Mouse (Mus musculus): Measurements from ENCODE around the gene Plvap.

Gene Plvap

GRCm38 (mm10) chr8:71488454-71488853 lies 23.1 kb downstream of the Plvap start:
- peak; percentile 97 for DNase-seq (ENCODE audit: extremely low spot score, low read depth, low spot score)

DNA sequence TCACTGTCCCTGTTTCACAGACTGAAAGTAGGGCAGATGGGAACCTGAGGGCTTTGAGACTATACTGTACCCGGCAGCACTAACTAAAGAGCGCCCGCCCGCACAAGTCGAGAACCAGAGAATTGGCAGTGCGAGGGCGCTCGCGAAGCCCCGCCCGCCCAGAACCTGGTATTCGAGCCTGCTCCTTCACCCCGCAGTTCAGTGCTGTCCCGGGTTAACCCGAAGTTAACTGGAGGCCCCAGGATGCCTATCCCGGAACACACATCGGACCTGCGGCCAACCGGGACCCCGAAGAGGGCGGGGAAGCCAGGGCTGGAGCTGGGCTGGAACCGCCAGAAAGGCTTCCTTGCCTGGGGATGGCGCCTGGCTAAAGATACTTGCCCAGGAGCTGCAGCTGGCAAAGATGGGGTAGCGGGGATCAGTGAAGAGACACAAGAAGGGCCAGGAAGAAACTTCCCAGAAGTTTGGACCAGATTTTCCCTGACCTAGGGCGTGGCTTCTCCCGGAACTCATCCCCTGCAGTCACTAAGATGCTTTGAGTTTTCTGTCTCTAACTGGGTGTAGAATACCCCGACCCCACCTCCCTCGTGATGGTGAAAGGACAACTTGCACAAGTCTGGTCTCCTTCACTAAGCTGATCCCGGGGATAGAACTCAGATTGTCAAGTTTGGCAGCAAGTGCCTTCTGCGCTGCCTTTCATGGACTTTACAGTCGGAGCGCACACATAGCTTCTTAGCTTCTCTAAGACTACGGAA lies 23.7 kb downstream of the Plvap start, which contains the start of gene Gtpbp3:
Gene Gtpbp3 (plus strand): TSS at position 413 of the 755 bp plus-strand sequence.
- no peak for DNase-seq (ENCODE audit: extremely low spot score, low read depth, low spot score)

DNA sequence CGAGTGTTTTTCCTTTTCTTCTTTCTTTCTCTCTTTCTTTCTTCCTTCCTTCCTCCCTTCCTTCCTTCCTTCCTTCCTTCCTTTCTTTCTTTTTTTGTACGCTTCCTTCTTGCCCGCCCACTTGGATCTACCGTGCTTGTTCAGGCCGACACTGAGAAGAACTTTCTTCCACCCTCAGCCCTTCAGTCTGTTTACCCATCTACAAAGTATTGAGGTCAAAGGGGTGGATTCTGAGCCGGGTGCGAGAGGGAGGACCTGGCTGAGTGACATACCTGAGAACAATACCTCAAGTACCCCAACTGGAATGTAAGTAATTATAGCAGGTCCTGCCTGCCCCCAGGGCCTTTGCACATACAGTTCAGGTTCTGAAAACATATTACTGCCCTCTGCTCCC lies 25.4 kb downstream of the Plvap start:
- DNase-seq (ENCODE audit: extremely low spot score, low read depth, low spot score) = no peak

GRCm38 (mm10) chr8:71485142-71486135 lies 26.1 kb downstream of the Plvap start, which contains the start of gene Ano8:
TSS of gene Ano8 (minus strand) at chr8:71485963.
- DNase-seq (ENCODE audit: extremely low spot score, low read depth, low spot score) = no peak

GRCm38 (mm10) chr8:71484736-71485135 lies 26.8 kb downstream of the Plvap start:
- DNase-seq (ENCODE audit: extremely low spot score, low read depth, low spot score) = no peak

DNA sequence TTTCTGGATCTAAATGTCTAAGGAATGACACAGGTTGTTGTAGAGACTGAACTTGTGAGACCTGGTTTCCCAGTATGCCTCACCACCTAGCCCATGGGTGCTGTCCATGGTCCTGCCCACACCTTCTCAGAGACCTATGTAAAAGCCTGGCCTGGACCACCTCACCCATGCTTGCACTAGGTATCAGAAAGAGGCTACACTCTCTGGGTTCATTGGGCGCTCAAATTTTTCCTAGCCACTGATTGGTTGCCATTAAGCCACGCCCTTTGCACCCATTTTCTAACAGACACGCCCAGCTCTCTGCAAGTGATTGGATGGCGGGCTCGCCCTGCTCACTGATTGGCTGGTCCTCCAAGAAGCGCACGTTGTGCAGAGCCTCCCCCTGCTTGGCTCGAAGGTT lies 27.6 kb downstream of the Plvap start:
- no peak for DNase-seq (ENCODE audit: extremely low spot score, low read depth, low spot score)

GRCm38 (mm10) chr8:71478943-71479342 lies 32.6 kb downstream of the Plvap start:
- DNase-seq (ENCODE audit: extremely low spot score, low read depth, low spot score) = no peak

DNA sequence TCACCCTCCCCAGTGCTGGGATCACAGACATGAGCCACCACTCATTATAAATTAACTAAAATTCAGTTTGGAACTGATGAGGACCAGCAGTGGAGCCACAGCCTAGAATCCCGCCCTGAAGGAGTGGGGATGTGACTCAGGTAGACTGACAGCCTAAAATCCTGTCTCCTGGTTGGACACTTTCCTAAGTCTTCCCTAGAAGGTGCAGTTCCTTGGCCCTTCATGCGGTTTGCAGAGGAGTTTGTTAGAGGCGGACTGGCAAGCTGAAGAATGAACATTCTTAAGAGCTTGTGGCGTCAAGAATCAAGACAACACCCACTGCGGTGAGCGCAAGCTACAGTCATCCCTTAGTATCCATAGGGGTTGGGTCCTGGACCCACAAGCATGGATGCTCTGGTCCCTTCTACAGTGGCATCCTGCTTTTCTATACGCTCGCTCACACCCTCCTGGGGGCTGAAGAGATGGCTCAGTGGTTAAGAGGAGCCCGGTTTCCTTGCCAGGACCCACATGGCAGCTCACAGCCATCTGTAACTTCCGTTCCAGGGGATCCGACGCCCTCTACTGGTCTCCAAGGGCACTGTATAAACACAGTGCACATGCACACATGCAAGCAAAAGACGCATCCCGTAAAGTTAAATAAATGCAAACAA lies 34.2 kb downstream of the Plvap start:
- no peak for DNase-seq (ENCODE audit: extremely low spot score, low read depth, low spot score)

DNA sequence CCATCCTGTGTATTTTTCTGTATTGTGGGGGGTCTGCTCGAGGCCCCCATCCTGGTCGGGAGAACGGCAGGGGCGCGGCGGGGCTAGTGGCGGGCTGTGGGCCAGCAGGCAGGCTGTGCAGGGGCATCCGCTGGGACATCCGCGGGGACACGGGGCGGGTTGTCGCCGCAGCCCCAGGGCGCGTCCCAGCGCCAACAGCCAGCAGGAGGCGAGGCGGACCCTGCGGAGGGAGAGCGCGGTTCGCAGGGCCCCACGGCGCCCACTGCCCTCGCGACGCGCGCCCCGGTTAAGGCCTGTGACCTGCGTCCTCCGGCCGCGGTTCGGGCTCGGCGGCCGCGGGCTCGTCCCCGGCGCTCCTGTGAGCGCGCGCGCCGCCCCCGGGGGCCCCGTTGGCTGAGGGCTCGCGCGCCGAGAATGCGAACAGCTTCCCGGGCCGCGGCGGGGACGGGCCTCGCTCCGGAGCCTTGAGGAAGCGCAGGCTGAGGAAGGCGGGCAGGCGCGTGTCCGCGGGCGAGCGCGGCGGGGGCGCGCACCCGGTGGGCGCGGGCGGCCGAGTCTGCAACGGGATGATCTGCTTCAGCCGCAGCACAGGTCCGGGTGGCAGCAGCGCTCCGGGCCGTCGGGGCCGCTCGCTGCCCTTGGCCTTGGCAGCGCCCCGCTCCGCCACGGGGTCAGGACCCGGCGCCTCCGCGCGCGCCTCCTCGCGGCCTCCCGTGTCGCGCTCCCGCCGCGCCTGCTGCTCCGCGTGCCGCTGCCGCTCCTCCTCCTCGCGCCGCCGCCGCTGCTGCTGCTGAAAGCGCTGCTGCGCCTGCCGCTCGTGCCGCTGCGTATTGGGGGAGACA lies 35.2 kb downstream of the Plvap start:
- DNase-seq (ENCODE audit: extremely low spot score, low read depth, low spot score) = no peak

DNA sequence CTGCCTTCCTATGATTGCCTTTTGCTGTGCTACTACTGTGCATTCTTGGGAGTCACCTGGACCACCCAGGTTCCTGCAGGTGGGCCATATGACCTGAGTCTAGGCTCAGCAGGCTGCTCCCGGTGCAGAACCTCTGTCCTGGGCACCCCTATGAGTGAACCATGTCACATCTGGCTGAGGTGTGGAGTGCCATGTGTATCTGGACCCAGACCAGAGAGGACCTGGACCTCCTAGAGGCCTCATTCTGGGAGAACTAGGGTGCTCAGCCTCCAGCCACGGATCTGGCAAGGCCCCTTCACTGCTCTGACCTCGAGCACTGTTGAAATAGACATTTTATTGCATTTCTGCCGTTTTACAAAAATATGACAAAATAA lies 35.9 kb downstream of the Plvap start:
- DNase-seq (ENCODE audit: extremely low spot score, low read depth, low spot score) = no peak

- DNase-seq (ENCODE audit: extremely low spot score, low read depth, low spot score) = no peak
Measured at GRCm38 (mm10) chr8:71474785-71475701, 36.5 kb downstream of the Plvap start.

GRCm38 (mm10) chr8:71474344-71474743 lies 37.2 kb downstream of the Plvap start:
- no peak for DNase-seq (ENCODE audit: extremely low spot score, low read depth, low spot score)

DNA sequence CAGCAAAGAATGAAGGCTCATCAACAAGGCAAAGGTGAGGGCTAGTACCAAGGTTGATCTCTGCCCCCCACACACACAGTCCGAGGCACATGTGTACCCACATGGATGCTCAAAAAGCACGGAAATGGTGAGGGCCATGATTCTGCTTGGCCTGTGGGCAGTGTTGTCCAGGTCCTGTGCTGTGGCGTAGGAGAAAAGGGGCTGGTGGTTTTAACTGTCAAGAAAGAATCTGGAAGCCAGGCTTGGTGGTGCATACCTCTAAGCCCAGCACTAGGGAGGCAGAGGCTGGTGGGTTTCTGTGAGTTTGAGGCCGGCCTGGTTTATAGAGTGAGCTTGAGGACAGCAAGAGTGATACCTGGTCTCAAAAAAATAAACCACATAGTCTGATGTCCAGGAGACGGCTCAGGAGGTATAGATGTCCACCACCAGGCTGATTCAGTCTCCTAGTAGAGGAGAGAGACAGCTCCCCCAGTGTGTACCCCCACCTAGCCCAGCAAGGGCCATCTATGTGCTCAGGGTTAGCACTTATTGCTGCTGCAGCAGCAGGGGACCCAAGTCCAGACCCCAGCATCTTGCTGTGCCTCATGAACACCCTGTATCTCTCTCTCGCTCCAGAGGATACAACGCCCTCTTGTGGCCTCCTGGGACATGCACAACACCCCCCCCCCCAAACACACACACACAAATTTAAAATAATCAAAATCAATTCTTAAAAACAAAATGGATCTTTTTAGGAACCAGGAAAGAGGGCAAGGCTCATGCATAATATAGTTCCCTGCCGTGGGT lies 38.8 kb downstream of the Plvap start:
- DNase-seq (ENCODE audit: extremely low spot score, low read depth, low spot score) = no peak

GRCm38 (mm10) chr8:71471861-71472260 lies 39.7 kb downstream of the Plvap start:
- no peak for DNase-seq (ENCODE audit: extremely low spot score, low read depth, low spot score)

- no peak for DNase-seq (ENCODE audit: extremely low spot score, low read depth, low spot score)
Measured at GRCm38 (mm10) chr8:71470913-71471255, 40.7 kb downstream of the Plvap start.

DNA sequence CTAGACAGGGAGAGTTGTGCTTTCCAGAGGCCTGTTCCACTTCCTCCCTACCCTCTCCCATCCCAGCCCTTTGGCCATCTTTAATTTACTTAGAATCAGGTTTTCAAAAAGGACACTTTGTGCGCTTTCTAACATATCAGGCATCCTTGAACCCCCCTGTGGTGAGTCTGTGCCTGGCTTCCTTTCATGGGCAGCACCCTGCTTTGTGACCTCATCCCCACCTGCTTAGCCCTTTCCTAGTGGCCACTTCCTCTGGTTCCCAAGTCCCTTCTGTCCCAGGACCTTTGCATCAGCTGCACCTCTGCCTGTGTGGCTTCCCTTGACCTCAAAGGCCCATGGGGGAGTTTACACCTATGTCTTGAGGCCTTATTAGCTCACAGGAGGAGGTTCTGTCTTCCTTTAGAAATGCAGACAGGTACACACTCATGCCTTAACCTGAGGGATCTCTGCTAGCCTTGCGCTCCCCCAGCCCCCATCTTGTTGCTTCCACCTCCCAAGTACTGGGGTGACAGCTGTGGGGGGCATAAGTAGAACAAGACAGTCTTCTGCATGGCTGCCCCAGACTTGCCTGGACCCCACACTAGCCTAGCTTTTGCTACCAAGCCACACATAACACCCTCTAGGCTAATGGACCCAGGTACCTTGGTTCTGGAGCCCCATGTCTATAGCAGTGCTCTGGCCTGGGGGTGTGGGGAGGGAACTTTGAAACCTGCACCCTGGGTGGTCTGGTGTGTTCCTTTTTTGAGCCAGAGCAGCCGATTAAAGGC lies 41.2 kb downstream of the Plvap start:
- no peak for DNase-seq (ENCODE audit: extremely low spot score, low read depth, low spot score)

GRCm38 (mm10) chr8:71469411-71469810 lies 42.1 kb downstream of the Plvap start:
- no peak for DNase-seq (ENCODE audit: extremely low spot score, low read depth, low spot score)

DNA sequence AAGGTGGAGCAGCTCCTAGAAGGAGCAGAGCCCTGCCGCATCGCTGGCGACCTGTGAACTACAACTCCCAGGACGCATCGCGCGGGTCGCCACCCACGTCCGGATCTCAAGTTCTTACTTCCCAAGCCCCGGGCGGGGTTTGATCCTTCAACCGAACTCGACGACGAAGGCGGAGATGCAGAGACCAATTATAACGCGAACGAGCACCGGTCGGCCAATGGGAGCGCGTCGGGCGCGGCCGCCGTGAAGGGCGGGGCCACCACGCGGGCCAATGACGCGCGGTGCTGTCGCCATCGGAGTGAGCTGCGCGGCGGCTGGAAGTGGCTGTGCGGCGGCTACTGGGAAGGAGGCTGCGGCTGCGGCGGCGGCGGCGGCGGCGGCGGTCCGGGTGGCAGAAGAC lies 42.6 kb downstream of the Plvap start, which contains the start of gene Dda1:
Gene Dda1 (plus strand): TSS at position 284 of the 400 bp plus-strand sequence.
- DNase-seq (ENCODE audit: extremely low spot score, low read depth, low spot score) = peak; percentile 95

Data from hindlimb bud, embryonic 11.5 days (tissue).